Mouse (Mus musculus) embryonic fibroblast, embryonic 13.5 days (primary cell): ENCODE measurements at regions not wholly inside any gene's neighbourhood (a gene's known extent, or its start where the extent isn't known, plus 50 kb on each side); places are given as distances from the start of the nearest gene placed in this dataset.

Source experiments
- CTCF ChIP-seq: IDR thresholded peaks from 2 replicates; pipeline ENCODE4 v1.5.1; 2011; ENCODE audit warnings: mild to moderate bottlenecking, control low read depth, low read length, moderate library complexity, borderline replicate concordance; ENCODE audit not compliant: insufficient read depth
- POLR2A ChIP-seq: IDR thresholded peaks from 2 replicates; pipeline ENCODE4 v1.6.1; 2011; ENCODE audit warnings: low read depth, mild to moderate bottlenecking, control low read depth, low read length, moderate library complexity

DNA sequence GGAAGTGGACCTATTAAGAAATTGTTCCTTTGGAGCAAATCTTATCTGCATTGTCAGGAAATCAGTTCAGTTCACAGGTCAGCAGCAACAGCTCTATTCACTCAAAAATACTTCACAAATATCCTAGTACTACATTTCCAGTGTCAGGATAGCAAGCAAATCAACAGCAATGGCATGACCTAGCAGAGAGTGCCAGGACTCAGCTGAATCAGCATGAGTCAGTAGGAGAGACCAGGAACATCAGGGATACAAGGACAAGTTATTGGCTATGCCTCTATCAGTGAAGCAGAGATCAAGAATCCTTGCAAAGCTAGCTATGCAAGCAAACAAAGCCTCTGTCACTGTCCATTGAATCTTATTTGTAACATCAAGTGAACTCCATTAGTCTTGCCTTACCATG is 1036.8 kb upstream of the Celf2 start:
- TF ChIP-seq CTCF: no peak
- TF ChIP-seq POLR2A: no peak
